Mouse (Mus musculus): ENCODE results near the gene Plcd4.
"Not testable (repeated sequence)": the region's sequence is repeated elsewhere in the genome, so short reads cannot be mapped to it uniquely, and the experiment has no call there.

Plcd4 gene

DNA sequence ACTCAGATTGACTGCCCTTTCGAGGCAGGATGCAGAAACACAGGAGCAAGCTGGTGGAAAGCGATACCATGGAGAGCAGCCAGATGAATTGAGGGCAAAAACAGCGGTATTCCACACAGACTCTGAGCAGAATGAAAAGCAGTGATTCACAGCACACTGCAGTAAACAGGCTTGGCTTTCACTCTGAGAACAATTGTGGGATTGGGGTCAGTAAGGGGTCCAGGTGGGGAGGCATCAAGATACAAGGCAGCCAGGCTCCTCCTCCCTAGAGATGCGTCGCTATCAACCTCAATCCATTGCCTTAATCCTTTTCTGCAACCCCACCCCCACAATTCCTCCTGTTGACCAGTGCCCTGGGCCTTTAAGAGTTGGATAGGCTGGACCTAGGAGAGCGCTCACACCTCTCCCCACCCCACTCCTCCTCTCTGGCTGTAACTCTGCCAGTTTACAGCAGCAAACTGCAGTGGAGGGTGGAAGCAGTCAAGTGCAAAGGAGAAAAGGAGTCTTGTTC lies at the start of gene Plcd4:
Gene Plcd4 (plus strand): TSS at position 438 of the 511 bp plus-strand sequence.
- peak; percentile 30 for DNase-seq

DNA sequence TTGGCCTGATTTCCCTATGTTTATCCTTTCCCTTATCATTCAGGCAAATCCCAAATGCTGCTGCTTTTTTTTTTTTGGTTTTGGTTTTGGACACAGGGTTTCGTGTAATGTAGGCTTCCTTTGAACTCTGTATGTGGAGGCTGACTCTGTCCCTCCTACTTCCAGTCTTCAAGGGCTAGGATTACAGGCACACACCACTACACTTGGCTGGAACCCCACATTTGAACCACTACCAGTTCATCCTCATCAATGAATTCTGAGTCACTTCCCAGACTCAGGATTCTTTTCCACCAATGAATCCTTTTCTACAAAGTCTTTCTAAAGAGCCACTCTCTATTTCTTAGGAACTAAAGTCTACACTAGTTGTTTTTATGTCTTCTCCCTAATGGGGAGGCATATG lies 41.6 kb upstream of the Plcd4 start:
- DNase-seq = no peak

DNA sequence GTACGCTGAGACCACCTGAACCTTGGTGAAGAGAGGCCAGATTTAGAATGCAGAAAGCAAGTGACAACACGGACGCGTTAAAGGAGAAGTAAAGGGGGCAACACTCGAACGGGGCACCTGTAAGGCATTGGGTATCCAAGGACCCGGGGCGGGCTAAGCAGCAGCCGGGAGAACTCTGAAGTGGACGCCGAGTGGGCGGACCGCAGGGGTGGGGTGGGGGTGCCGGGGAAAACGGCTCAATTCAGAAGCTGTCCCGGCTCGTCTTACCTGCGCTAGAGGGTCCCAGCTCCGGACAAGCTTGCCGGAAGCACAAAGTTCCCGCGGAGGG lies 37.3 kb upstream of the Plcd4 start:
- no peak for DNase-seq

DNA sequence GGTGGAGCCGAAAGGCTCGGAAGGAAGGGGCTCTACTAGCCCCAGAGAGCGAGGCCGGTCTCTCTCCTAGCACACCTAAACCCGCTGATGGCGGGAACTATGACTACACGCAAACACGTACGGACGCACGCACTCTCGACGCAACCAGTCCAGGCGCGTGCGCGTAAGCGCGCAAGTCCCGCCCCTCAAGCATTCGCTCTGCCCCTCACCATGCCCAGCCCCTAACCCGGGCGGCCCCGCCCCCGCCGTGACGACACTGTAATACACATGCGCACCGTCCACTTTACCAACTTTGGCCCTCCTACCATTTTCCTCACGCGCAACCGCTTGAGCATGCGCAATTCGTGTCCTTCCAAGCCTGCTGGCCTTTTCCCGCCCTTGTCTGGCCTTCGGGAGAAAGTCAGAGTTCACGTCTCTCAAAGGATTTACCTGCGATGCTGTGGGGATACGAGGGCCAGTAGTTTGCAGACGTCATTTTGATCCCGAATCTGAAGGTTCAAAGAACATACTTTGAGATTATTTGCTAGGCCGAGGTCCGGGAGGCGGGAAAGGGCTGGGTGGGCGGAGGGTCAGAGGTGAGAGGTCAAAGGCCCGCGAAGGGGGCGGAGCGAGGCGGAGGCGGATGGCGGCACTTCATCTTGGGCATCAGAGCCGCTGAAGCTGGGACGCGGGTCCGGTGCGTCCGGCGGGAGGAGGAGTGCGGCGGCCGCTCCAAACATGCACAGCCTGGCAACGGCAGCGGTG lies 36.8 kb upstream of the Plcd4 start, which contains the start of gene Cnot9:
Gene Cnot9 (plus strand): TSS at position 338 of the 744 bp plus-strand sequence.
- peak; percentile 100 for DNase-seq

DNA sequence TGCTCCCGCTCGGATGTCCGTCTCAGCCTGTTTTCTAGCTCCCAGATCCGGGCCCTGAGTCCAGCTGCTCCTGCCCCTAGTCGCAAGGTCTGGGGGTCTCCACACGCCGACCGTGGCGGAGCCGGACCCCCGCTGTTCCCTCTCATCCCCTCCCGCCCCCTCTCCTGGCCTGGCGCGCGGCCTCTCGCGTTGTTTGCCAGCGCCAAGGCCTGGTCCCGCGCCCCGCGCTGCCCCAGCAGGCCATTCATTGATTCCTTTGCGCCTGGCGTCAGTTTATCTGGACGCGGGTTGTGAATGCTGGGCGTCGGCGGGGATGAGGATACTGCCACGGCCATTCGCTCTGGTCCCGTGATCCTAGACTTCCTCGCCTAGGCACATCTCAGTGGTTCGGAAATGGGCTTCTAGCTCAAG lies 36.2 kb upstream of the Plcd4 start:
- DNase-seq = no peak

DNA sequence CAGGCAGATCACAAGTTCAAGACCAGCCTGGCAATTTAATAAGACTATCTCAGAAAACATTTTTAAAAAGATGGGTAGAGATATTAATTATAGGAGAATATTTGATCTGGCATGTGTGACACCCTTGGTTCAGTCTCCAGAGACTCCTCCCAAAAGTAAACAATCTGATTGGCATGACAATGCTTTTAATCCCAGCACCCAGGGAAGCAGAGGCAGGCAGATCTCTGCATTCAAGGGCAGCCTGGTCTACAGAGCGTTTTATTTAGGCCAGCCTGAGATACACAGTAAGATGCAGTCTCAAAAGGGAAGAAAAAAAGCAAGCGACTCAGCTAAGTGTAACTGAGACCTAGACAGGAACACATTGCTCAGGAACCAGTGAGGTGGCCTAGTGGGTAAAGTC lies 34.9 kb upstream of the Plcd4 start:
- DNase-seq = no peak

DNA sequence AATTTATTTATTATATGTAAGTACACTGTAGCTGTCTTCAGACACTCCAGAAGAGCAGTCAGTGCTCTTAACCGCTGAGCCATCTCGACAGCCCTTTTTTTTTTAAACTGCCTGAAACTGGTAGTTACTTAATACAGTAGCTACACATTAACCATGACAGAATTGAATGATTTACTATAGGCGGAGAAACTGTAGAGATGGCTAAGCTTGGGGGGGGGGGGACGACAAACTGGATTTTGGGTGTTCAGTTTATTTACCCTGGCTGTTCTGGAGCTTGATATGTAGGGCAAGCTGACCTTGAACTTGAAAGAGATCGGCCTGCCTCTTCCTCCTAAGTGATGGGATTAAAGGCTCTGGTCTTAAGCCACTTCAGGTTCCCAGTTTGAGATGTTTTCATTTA lies 31.4 kb upstream of the Plcd4 start:
- DNase-seq = no peak

DNA sequence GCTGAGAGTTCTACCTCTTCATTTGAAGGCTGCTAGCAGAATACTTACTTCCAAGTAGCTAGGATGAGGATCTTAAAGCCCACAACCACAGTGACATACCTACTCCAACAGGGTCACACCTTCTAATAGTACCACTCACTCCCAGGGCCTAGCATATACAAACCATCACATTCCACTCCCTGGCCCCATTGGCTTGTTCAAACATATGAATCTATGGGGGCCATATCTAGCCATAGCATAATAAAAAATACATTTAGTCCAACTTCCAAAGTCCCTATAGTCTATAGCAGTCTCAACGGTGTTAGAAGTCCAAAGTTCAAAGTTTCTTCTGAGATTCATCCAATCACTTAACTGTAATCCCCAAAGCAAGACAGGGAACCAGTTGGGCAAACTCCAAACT lies 29.7 kb upstream of the Plcd4 start:
- not testable (repeated sequence) for DNase-seq

DNA sequence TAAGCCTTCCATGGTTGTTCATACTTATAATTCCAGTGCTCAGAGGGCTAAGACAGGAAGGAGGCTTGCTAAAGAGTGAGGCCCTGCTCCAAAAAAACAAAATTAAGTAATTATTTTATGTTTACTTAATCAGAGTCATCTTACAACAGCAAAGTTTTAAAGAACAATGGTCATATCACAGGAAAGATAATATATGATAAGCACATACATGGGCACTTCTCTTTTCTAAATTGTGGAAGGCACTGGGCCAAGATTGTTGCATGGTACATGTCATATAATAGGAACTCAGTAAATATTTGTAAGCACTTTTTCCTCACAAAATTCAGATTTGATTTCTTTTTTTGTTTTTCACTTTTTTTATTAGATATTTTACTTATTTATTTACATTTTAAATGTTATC lies 22.8 kb upstream of the Plcd4 start:
- DNase-seq = no peak

DNA sequence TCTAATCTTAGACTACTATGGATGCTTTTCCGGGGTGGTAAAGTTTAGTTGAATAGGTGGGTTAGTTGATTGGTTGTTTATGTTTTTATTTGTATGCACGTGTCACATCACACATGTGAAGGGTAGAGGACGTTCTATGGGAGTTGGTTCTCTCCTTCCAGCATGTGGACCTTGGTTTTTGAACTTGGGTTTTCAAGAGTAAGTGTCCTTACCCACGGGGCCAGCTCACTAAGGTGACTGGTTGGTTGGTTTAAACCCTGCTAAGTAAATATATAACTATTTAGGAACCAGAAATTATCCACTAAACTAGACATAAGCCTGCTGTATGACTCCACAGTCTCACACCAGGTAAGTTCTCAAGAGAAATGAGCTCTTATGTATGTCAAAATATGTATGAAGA lies 17.9 kb upstream of the Plcd4 start:
- no peak for DNase-seq

DNA sequence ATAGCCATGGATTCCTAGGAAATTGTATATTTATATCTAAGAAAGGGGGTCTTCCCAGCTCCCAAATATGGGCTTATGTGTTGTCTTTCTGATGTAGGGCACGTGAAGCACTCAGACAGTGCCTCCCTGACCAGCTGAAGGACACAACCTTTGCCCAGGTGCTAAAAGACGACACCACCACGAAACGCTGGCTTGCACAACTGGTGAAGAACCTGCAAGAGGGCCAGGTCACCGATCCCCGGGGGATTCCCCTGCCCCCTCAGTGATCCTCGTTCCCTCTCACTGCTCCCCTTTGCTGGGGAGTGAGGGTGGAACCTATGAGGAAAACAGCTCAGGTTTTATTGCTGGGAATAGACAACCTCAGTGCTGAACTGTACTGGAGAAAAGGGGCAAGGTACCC lies 14.1 kb upstream of the Plcd4 start:
- peak; percentile 12 for DNase-seq

DNA sequence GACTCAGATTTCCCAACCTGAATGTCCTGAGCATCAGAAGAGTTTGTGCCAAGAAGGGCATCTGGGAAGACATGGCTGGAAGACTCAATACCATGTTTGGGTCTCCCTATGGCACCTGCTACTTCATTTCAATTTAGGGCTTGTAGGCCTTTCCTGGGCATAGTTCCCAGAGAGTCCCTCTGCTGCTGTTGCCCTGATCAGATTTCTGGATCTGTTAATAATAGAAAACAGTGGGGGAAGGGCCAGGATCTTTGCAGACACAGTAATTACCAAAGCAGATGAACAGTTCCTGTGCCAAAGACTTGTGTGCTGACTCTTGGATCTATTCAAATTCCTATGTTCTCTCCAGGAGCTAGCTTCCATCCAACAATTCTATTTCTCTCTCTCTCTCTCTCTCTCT lies 4.0 kb upstream of the Plcd4 start:
- no peak for DNase-seq

DNA sequence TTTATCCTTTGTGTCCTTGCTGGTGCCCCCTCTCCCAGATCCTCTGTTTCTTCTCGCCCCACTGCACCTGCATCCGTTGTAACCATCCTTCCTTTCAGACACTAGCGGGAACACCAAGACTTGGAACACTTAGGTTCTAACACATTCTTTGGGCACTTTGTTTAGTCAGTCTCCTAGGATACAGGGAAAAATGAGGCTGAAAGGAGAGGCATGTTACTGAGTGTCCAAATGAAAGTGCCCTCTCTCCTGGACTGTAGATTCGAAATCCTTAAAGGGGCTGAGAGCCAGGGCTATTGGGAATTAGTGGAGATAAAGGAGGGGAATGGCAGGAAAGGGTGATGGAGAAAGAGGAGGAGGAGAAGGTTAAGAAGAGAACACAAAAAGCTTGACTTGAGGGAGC lies 1.5 kb downstream of the Plcd4 start, which contains the start of gene Usp37:
Gene Usp37 (minus strand): TSS at position 101 of the 400 bp plus-strand sequence.
- DNase-seq = no peak

DNA sequence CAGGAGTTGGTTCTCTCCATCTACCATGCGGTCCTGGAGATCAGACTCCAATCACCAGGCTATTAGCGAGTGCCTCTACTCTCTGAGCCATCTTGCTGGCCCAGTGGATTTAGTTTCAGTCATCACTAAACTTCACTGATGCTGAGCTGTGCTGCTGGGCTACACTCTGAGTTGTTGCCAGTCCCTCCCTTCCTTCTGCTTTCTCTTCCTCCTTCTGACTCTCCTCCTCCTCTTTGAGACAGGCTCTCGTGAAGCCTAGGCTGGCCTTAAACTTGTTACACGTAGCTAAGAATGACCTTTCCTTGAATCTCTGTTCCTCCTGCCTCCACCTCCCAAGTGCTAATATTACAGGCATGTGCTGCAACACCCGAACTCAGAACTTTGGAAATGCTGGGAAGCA lies 16.4 kb downstream of the Plcd4 start:
- DNase-seq = no peak

DNA sequence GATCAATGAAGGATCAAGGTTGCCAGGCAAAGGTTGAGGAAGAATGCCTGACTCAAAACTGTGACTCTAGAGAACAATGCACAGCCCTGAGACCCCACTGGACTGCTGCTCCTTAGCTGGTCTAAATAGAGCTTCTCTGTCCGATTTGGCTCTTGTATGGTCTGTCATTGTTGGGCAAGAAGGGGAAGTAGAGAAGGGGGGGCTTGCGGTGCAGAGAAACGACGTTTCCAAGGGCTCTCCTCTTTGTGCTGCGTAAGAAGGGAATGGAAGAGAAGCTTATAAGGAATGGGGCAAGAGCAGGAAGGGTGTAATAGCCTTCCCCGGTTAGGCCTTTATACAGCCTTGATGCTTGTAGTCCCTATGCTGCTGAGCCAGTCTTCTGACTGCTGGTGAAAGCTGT lies 23.1 kb downstream of the Plcd4 start:
- no peak for DNase-seq

DNA sequence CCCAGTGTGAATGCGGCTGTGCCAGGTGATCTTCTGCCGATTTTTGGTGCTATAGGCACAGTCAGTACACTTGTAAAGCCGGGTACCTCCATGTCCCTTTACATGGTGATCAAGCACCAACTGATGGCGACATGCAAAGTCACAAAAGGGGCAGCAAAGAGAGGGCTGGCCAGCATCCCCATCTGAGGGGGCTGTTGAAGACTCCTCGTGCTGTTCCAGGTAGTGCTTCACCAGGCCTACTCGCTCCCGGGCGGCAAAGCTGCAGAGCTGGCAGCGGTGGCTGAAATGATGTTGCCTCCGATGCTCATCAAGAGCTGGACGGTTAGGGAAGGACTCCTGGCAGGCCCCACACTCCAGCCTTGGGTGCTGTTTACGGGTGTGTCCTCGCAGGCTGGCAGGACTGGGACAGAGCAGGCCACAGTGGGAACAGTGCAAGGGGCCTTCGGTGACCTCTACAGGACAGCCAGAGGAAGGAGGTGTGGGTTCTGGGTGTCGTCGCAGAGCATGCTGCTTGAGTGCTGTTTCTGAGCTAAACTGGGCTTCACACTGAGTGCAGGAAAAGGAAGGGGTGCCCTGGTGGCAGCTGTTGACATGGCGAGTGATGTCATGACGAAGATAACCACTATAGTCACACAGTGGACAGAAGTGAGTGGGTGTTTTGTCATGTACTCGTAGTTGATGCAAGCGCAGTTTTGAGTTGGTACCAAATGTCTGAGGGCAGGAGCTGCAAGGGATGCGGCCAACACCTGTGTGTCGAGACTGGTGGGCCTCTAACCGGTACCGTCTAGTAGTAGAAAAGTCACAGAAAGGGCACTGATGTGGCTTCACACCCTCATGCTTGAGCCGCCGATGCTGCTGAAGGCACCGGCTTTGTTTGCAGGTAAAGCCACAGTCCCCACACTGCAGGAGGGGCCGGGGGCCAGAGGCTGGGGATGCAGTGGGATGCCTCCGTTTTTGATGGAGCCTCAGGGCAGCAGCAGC lies 27.3 kb downstream of the Plcd4 start:
- no peak for DNase-seq

DNA sequence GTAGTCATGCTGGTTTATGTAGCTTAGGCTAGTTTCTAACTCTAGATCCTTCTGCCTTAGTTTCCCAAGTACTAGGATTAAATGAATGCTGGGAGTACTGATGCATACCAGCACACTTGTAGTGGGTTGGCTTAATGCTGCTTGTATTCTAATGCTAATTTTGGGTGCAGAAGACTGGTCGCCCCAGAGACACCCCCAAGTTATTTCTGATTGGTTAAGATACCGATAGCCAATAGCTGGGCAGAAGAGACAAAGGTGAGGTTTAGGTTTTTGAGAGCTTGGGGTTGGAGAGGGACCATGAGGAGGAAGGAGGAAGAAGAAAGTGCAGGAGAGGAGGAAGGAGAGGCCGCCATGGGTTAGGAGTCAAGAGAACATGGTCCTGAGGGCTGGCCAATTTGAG lies 39.9 kb downstream of the Plcd4 start:
- no peak for DNase-seq

DNA sequence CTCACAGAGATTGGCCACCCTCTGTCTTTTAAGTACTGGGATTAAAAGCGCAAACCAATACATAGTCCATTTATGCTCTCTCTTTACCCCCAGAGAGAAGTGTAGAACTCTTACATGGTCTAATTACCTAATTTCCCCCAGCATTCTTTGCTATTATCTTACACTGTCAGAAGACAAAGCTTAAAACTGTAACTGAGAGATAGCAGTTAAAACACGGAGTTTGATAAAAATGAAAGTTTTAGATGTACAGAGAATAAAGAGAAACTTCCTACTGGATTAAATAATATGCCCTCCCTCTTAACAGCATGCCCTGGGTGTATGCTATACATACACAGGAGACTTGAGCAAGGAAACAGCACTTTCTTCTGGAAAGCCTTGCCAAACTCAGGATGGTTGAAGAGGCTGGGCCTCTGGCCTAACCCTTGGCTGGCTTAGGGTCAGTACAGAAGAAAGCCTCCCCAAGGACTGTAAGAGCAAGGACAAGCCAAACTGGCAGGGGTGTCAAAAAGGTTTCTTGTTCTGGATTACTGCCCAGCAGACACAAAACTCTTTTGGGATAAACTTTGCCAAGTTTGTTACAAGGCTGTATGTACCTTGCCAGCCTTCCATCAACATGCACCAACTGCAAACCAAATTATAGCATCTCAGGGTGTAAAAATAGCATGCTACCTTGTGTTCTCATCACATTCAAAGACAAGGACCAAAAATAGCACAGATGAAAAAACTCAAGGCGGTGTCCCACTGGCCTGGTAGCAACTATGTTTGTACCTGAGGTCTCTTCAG lies 42.1 kb downstream of the Plcd4 start:
- no peak for DNase-seq

DNA sequence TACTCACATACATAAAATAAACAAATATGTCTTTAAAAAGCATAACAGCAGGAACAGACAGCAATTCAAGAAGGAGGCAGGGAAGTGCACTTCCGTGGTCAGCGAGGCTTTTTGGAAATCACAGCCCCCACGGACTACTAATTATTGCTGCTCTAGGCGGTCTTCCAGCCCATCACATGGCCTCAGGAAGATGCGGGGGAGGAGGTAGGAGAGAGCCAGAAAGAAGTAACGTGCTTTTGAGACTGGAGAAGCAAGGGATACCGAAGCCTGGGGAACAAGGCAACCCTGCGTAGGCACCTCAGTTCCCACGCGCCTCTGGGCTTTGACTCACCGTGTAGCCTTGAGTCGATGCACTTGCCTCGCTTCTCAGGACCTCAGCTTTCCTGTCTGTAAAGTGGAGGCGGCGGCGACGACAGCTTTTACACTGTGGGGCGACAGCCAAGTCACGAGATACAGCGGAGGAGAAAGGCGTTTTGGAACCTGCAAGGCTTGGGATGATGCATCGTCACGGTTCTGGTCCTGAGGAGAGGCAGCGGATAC lies 44.6 kb downstream of the Plcd4 start:
- no peak for DNase-seq

DNA sequence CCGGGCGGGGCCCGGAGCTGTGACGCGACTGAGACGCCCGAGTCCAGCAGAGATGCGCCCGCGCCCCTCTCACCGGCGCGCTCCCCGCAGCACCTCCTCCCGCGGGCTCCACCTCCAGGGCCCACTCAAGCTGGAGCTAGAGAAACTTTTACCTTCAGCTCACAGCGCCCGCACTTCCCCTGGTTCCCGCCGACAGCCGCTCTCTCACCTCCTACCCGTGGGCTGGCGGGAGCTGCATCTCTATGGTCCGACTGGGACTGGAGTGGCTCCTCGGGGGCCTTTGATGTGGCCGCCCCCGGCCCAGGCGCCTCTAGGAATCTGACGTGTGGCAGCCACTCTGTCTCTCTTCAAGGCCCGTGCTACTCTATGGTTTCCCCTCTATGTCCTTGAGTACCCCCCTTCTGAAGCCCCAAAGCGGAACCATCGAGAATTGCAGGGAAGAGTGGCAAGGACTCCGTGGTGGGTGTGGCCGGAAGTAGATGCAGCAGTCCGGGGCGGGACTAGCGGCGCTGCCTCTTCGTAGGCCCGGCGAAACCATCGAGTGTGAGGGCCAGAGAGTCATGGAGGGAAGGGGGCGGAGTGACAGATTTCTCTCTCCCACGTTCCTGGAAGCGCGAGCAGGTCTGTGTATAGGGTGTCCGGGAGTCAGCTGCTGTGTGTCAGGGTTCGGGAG lies 45.2 kb downstream of the Plcd4 start, which contains the start of the genes Zfp142 and Bcs1l:
Gene Zfp142 (minus strand): TSS at position 474 of the 673 bp plus-strand sequence.
Gene Bcs1l (plus strand): TSS at position 517 of the 673 bp plus-strand sequence.
- DNase-seq = peak; percentile 99

DNA sequence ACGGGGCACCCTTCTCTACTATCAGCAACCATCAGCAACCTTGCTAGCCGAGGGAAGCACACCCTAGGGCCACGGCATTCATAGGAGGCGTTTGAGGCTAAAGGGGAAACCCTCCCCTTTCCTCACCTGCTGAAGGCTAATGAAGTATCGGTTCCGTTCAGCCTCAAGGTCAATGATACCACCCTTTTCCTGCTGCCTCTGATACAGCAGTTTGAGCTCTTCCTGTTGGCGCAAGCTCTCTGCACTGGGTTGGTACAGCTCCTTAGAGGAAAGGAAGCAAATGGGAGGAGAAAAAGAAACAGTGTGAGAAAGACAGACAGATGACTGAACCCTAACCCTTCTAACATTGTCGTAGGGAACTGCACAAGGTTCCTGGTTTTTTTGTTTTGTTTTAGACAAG lies 51.7 kb downstream of the Plcd4 start:
- no peak for DNase-seq

Measured in kidney, postnatal 14 days (tissue).